Mouse (Mus musculus) heart, postnatal 0 days (tissue): ENCODE data around the gene Bace2. TPM values are rescaled to one million over a fixed set of nuclear protein-coding genes. Genes with fewer than 3 reads are reported as not detected.

Source experiments
- ATAC-seq: fragments of 200-750 bp; cut with Nextera tagmentation; 2 replicates; pipeline ENCODE4 v1.8.0; 2017; ENCODE audit warnings: low read depth, moderate number of reproducible peaks, moderate library complexity; ENCODE audit not compliant: insufficient read depth
- DNase-seq: peaks from one replicate; pipeline ENCODE4 v3.0.0-alpha.2; 2016; ENCODE audit warnings: low spot score
- H3K27ac ChIP-seq: fragments of 300-500 bp; sonication (generic); 2 replicates; pipeline ENCODE4 v1.5.1; 2014; ENCODE audit warnings: low read depth, mild to moderate bottlenecking
- H3K27me3 ChIP-seq: fragments of 300-500 bp; sonication (generic); 2 replicates; pipeline ENCODE4 v1.6.1; 2014; ENCODE audit warnings: low read length, mixed read lengths; ENCODE audit not compliant: control insufficient read depth, insufficient read depth
- H3K36me3 ChIP-seq: fragments of 300-500 bp; sonication (generic); replicated peaks from 2 replicates; pipeline ENCODE4 v1.6.1; 2014; ENCODE audit warnings: low read length, mixed read lengths; ENCODE audit not compliant: control insufficient read depth, insufficient read depth
- H3K4me1 ChIP-seq: fragments of 300-500 bp; sonication (generic); 2 replicates; pipeline ENCODE4 v1.6.1; 2014; ENCODE audit warnings: antibody characterized with exemption; ENCODE audit not compliant: control insufficient read depth, insufficient read depth
- H3K4me2 ChIP-seq: fragments of 300-500 bp; sonication (generic); 2 replicates; pipeline ENCODE4 v1.6.1; 2014; ENCODE audit warnings: low read depth, mild to moderate bottlenecking, low read length, moderate library complexity
- H3K4me3 ChIP-seq: fragments of 300-500 bp; sonication (generic); 2 replicates; pipeline ENCODE4 v1.5.1; 2014; ENCODE audit warnings: low read depth, low read length
- H3K9ac ChIP-seq: fragments of 300-500 bp; sonication (generic); replicated peaks from 2 replicates; pipeline ENCODE4 v1.6.1; 2014; ENCODE audit warnings: low read depth, low read length, mixed read lengths
- H3K9me3 ChIP-seq: fragments of 300-500 bp; sonication (generic); replicated peaks from 2 replicates; pipeline ENCODE4 v1.6.1; 2016; ENCODE audit warnings: low read length; ENCODE audit not compliant: control insufficient read depth
- CTCF ChIP-seq: IDR thresholded peaks from 2 replicates; pipeline ENCODE4 v1.5.1; 2016; ENCODE audit warnings: antibody characterized with exemption, control low read depth, low read depth
- EP300 ChIP-seq: IDR thresholded peaks from 2 replicates; pipeline ENCODE4 v1.6.1; 2016; ENCODE audit warnings: antibody characterized with exemption, low read depth
- WGBS: fragments of 180-500 bp; shearing (Covaris S2); extraction: QIAGEN DNeasy Blood & Tissue Kit; methylation state at CpG from one replicate; pipeline ENCODE4 v1.1.7; 2014; 5-methylcytosine and 5-hydroxymethylcytosine counted together
- polyA plus RNA-seq: library from polyadenylated mRNA; unstranded; fragments of >200 nt; fragmentation: Nextera tagmentation; extraction: Ambion mirVana; gene quantifications from 2 replicates; pipeline ENCODE4 v1.2.1, GENCODE M21; 2015
- total RNA-seq: library from RNA; depleted of rRNA; stranded (reverse); fragments of >200 nt; gene quantifications from 2 replicates; pipeline ENCODE4 v1.2.3, GENCODE M21; 2014; ENCODE audit warnings: low replicate concordance

Bace2 gene
- total and polyA plus RNA-seq, 2 experiments from 2014 or later = 15.3 to 45.7 TPM

GRCm38 (mm10) chr16:97437448-97438056 is 81.0 kb downstream of the Bace2 start:
- no peaks in the 10 kb centered on the region for H3K27me3 ChIP-seq
- H3K9ac ChIP-seq = no peak overlapping the region
- DNase-seq (no peak), ATAC-seq (no peak)
- H3K4me1 ChIP-seq = no peaks in the 10 kb centered on the region
- no peak overlapping the region for H3K4me2 ChIP-seq
- H3K27ac ChIP-seq = no peak overlapping the region
- no peak for TF ChIP-seq CTCF
- no peak for TF ChIP-seq EP300
- 32% methylated on average over 1 of the region's 1 CpGs for WGBS
- no peaks in the 10 kb centered on the region for H3K36me3 ChIP-seq
- H3K9me3 ChIP-seq = no peaks in the 10 kb centered on the region
- H3K4me3 ChIP-seq = no peak overlapping the region

- Histone ChIP-seq H3K9me3 (no peaks in the 10 kb centered on the region), H3K27me3 (no peaks in the 10 kb centered on the region), H3K36me3 (no peaks in the 10 kb centered on the region), H3K4me2 (no peak overlapping the region), H3K9ac (no peak overlapping the region), H3K27ac (no peak overlapping the region), H3K4me1 (no peaks in the 10 kb centered on the region), H3K4me3 (no peak overlapping the region)
- no peak for ATAC-seq
- TF ChIP-seq CTCF = no peak
- no peak for TF ChIP-seq EP300
- DNase-seq = no peak
- WGBS = 62% methylated on average over 3 of the region's 3 CpGs
These were observed 81.6 kb downstream of the Bace2 start for GRCm38 (mm10) chr16:97438191-97438590.

- DNase-seq (no peak), ATAC-seq (no peak)
- H3K9ac ChIP-seq = no peak overlapping the region
- H3K9me3 ChIP-seq = no peaks in the 10 kb centered on the region
- H3K36me3 ChIP-seq = no peaks in the 10 kb centered on the region
- no peak overlapping the region for H3K4me3 ChIP-seq
- TF ChIP-seq CTCF (no peak), EP300 (no peak)
- no peaks in the 10 kb centered on the region for H3K4me1 ChIP-seq
- no peak overlapping the region for H3K27ac ChIP-seq
- 74% methylated on average over 9 of the region's 9 CpGs for WGBS
- no peak overlapping the region for H3K4me2 ChIP-seq
- H3K27me3 ChIP-seq = no peaks in the 10 kb centered on the region
These were observed 85.4 kb downstream of the Bace2 start for GRCm38 (mm10) chr16:97441967-97442366.

GRCm38 (mm10) chr16:97443670-97444263 is 87.2 kb downstream of the Bace2 start:
- peak; percentile 71 for DNase-seq
- Histone ChIP-seq H3K9ac (no peak overlapping the region), H3K9me3 (no peaks in the 10 kb centered on the region), H3K4me2 (no peak overlapping the region), H3K4me3 (no peak overlapping the region), H3K36me3 (no peaks in the 10 kb centered on the region), H3K27me3 (no peaks in the 10 kb centered on the region), H3K27ac (no peak overlapping the region), H3K4me1 (no peaks in the 10 kb centered on the region)
- peak; percentile 64 for ATAC-seq
- 43% methylated on average over 14 of the region's 14 CpGs for WGBS
- peak; percentile 90 for TF ChIP-seq CTCF
- no peak for TF ChIP-seq EP300

GRCm38 (mm10) chr16:97447386-97447785 is 90.8 kb downstream of the Bace2 start:
- H3K4me1 ChIP-seq = no peaks in the 10 kb centered on the region
- ATAC-seq (no peak), DNase-seq (no peak)
- TF ChIP-seq CTCF (no peak), EP300 (no peak)
- H3K9me3 ChIP-seq = no peaks in the 10 kb centered on the region
- H3K27ac ChIP-seq = no peak overlapping the region
- no peaks in the 10 kb centered on the region for H3K27me3 ChIP-seq
- no peak overlapping the region for H3K4me3 ChIP-seq
- no peak overlapping the region for H3K4me2 ChIP-seq
- H3K9ac ChIP-seq = no peak overlapping the region
- H3K36me3 ChIP-seq = no peaks in the 10 kb centered on the region

- H3K9ac ChIP-seq = no peak overlapping the region
- no peaks in the 10 kb centered on the region for H3K27me3 ChIP-seq
- no peak for DNase-seq
- H3K9me3 ChIP-seq = no peaks in the 10 kb centered on the region
- no peak overlapping the region for H3K27ac ChIP-seq
- H3K36me3 ChIP-seq = no peaks in the 10 kb centered on the region
- no peak overlapping the region for H3K4me3 ChIP-seq
- no peak overlapping the region for H3K4me2 ChIP-seq
- WGBS = 77% methylated on average over 1 of the region's 1 CpGs
- TF ChIP-seq CTCF (no peak), EP300 (no peak)
- no peak for ATAC-seq
- no peaks in the 10 kb centered on the region for H3K4me1 ChIP-seq
These were observed 103.3 kb downstream of the Bace2 start for GRCm38 (mm10) chr16:97459831-97460230.
